ENCODE assay signal across 9 mouse cellular contexts in the genomic region with DNA sequence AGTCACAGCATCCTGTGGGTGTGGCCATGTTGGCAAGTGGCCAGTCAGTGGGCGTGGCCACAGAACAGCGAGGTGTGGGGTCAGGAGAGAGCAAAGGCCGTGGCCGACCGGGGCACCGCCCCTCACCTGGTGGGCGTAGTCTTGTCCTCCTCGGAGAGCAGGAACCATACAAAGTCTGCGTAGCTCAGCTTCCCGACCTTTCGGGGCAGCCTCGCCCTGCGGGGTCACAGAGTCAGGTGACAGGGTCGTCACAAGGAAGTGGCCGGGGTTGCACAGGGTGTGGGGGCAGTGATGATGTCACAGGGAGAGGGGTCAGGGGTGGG. TPM values are rescaled to one million over a fixed set of nuclear protein-coding genes. Genes with fewer than 3 reads are reported as not detected.
DNase-seq lines count a peak whose midpoint lies in the region; ATAC-seq and TF ChIP-seq lines count a peak whose summit lies in the region.
"Had no signal": no experiment of that assay in that cellular context is flagged by ENCODE, and none has a peak within 500 bp of the region (broad histone marks: within the 10 kb centered on the region; RNA-seq: fewer than 3 reads in every experiment).

No protein-coding gene starts in this region.

- H3K27ac ChIP-seq in heart, adult 2 months = no peak overlapping the region
- H3K27ac ChIP-seq in heart, embryonic 11.5 days (ENCODE audit: low read depth, low read length) = no peak overlapping the region
- H3K27ac ChIP-seq in heart, embryonic 16.5 days (ENCODE audit: low read length) = no peak overlapping the region
- H3K27ac ChIP-seq in liver, embryonic 15.5 days (replicated peaks) = no peak overlapping the region

- no peaks in the 10 kb centered on the region for H3K27me3 ChIP-seq in heart, adult 2 months (ENCODE audit: control insufficient read depth, insufficient read depth, low read length)
- no peaks in the 10 kb centered on the region for H3K27me3 ChIP-seq in heart, embryonic 11.5 days (ENCODE audit: control insufficient read depth, insufficient read depth, low read length)
- no peaks in the 10 kb centered on the region for H3K27me3 ChIP-seq in heart, embryonic 16.5 days (ENCODE audit: control insufficient read depth, insufficient read depth, low read length)
- H3K27me3 ChIP-seq in liver, embryonic 15.5 days = no peaks in the 10 kb centered on the region
- H3K27me3 ChIP-seq: Patski had no signal

- WGBS in heart, adult 2 months = 98% methylated on average over 15 of the region's 15 CpGs
- WGBS in heart, embryonic 11.5 days (ENCODE audit: insufficient replicate concordance) = over 99% methylated on average over 15 of the region's 15 CpGs
- 97% methylated on average over 15 of the region's 15 CpGs for WGBS in heart, embryonic 16.5 days
- WGBS in liver, embryonic 15.5 days (ENCODE audit: insufficient replicate concordance) = 90% methylated on average over 15 of the region's 15 CpGs

- peak; percentile 7 to 23 for DNase-seq in heart, adult 2 months
- DNase-seq in CD4-positive helper T cell, adult 2 months (ENCODE audit: low read depth, low spot score) = peak; percentile 48
- peak; percentile 28 to 41 for DNase-seq in cerebellum, adult 18-20 months
- peak; percentile 2 for DNase-seq in thymus, postnatal 0 days (ENCODE audit: low spot score)
- no peak for DNase-seq in retina, postnatal 1 day

- no peak overlapping the region for H3K4me2 ChIP-seq in heart, embryonic 11.5 days
- no peak overlapping the region for H3K4me2 ChIP-seq in heart, embryonic 16.5 days (ENCODE audit: low read depth, low read length)
- no peak overlapping the region for H3K4me2 ChIP-seq in liver, embryonic 15.5 days

- no peak for ATAC-seq in heart, embryonic 11.5 days (replicated peaks; ENCODE audit: insufficient number of reproducible peaks, low FRiP score, low TSS enrichment)
- 0 out of 2 replicates have a peak, but pooled peaks have one; percentile 6 for ATAC-seq in heart, embryonic 16.5 days (replicated peaks; ENCODE audit: extremely low read depth, insufficient read depth, low FRiP score)
- ATAC-seq in liver, embryonic 15.5 days (ENCODE audit: insufficient read depth) = 0 out of 2 replicates have a peak, but pooled peaks have one; percentile 7
- ATAC-seq: Patski had no signal

- intact Hi-C loops in heart, adult 2 months (cut with DNase I) = no loop called here

- no peak for TF ChIP-seq EP300 in heart, adult 2 months (IDR thresholded peaks at IDR 0.05; ENCODE audit: insufficient read depth, low read depth, low read length)

- H3K36me3 ChIP-seq in heart, adult 2 months (ENCODE audit: control insufficient read depth, insufficient read depth, low read length) = no peaks in the 10 kb centered on the region
- peaks cover 36% of the 10 kb centered on the region for H3K36me3 ChIP-seq in heart, embryonic 11.5 days (ENCODE audit: control insufficient read depth, insufficient read depth, low read length)
- peaks cover 37% of the 10 kb centered on the region for H3K36me3 ChIP-seq in heart, embryonic 16.5 days (ENCODE audit: control insufficient read depth, insufficient read depth)
- peaks cover 36% of the 10 kb centered on the region for H3K36me3 ChIP-seq in liver, embryonic 15.5 days (replicated peaks)

- H3K4me1 ChIP-seq in heart, adult 2 months (ENCODE audit: control insufficient read depth, insufficient read depth, low read length) = no peaks in the 10 kb centered on the region
- no peaks in the 10 kb centered on the region for H3K4me1 ChIP-seq in heart, embryonic 11.5 days (ENCODE audit: control insufficient read depth, insufficient read depth, low read length)
- no peaks in the 10 kb centered on the region for H3K4me1 ChIP-seq in heart, embryonic 16.5 days (ENCODE audit: control insufficient read depth, insufficient read depth, low read length)
- no peaks in the 10 kb centered on the region for H3K4me1 ChIP-seq in liver, embryonic 15.5 days (replicated peaks)

- peaks cover 25% of the 10 kb centered on the region for H3K9me3 ChIP-seq in heart, embryonic 11.5 days (replicated peaks; ENCODE audit: control insufficient read depth, low read length)
- H3K9me3 ChIP-seq in heart, embryonic 16.5 days (replicated peaks; ENCODE audit: control insufficient read depth, low read length) = peaks cover 34% of the 10 kb centered on the region
- H3K9me3 ChIP-seq in liver, embryonic 15.5 days (replicated peaks) = peaks cover 29% of the 10 kb centered on the region

- no peak overlapping the region for H3K9ac ChIP-seq in heart, adult 2 months (ENCODE audit: low read depth, low read length)
- H3K9ac ChIP-seq in heart, embryonic 11.5 days (ENCODE audit: low read depth, low read length) = no peak overlapping the region
- no peak overlapping the region for H3K9ac ChIP-seq in heart, embryonic 16.5 days (ENCODE audit: low read length)
- no peak overlapping the region for H3K9ac ChIP-seq in liver, embryonic 15.5 days

- no peak for TF ChIP-seq POLR2A in heart, adult 2 months (IDR thresholded peaks at IDR 0.05; ENCODE audit: insufficient read depth, low read depth, low read length)

- no peak overlapping the region for H3K4me3 ChIP-seq in heart, adult 2 months
- no peak overlapping the region for H3K4me3 ChIP-seq in heart, embryonic 11.5 days (ENCODE audit: low read depth, low read length)
- no peak overlapping the region for H3K4me3 ChIP-seq in heart, embryonic 16.5 days (ENCODE audit: low read length)
- H3K4me3 ChIP-seq in liver, embryonic 15.5 days (replicated peaks) = no peak overlapping the region

- H3K79me2 ChIP-seq in heart, adult 2 months (replicated peaks; ENCODE audit: control insufficient read depth, insufficient read depth, low read length) = no peaks in the 10 kb centered on the region

- TF ChIP-seq CTCF in heart, adult 2 months (IDR thresholded peaks at IDR 0.05) = no peak

RNA-seq across cellular contexts. Expression of gene Ppp2r3d, which starts 34.2 kb away (rescaled TPM):
- total RNA-seq in heart, adult 2 months (2021) = 10 to 100 TPM; 78.8 to 90.7 TPM
- polyA plus RNA-seq in heart, adult 2 months (2012; rRNA removed) = 117 and 142 TPM in 2 replicates
- polyA plus RNA-seq in heart, embryonic 11.5 days (2014; fragmentation: Nextera tagmentation; extraction: Ambion mirVana) = 94.7 and 101 TPM in 2 replicates
- polyA plus RNA-seq in heart, embryonic 16.5 days (2015; fragmentation: Nextera tagmentation; extraction: Ambion mirVana) = 143 TPM in 2 replicates
- 29.2 and 30.7 TPM in 2 replicates for polyA plus RNA-seq in liver, embryonic 15.5 days (2015; fragmentation: Nextera tagmentation; extraction: Ambion mirVana)
- polyA plus RNA-seq in thymus, postnatal 0 days (2015; fragmentation: Nextera tagmentation; extraction: Ambion mirVana) = 83.2 and 101 TPM in 2 replicates

RNA-seq across cellular contexts. Expression of gene Gm21836, which starts 51.1 kb away (rescaled TPM):
- not detected for total RNA-seq in heart, adult 2 months (2021)
- polyA plus RNA-seq in heart, adult 2 months (2012; rRNA removed) = not detected in 2 replicates
- not detected in 2 replicates for polyA plus RNA-seq in heart, embryonic 11.5 days (2014; fragmentation: Nextera tagmentation; extraction: Ambion mirVana)
- polyA plus RNA-seq in heart, embryonic 16.5 days (2015; fragmentation: Nextera tagmentation; extraction: Ambion mirVana) = not detected in 2 replicates
- polyA plus RNA-seq in liver, embryonic 15.5 days (2015; fragmentation: Nextera tagmentation; extraction: Ambion mirVana) = not detected in 2 replicates
- polyA plus RNA-seq in thymus, postnatal 0 days (2015; fragmentation: Nextera tagmentation; extraction: Ambion mirVana) = not detected in 2 replicates
- polyA plus RNA-seq: Patski had no signal
